Mouse (Mus musculus) heart, adult 10 weeks (tissue): ENCODE data around the gene Rdm1. TPM values are rescaled to one million over a fixed set of nuclear protein-coding genes. Genes with fewer than 3 reads are reported as not detected.

ENCODE experiments used
- polyA plus RNA-seq: library from polyadenylated mRNA; stranded (reverse); fragments of 350-450 nt; fragmentation: Illumina TruSeq; extraction: RNeasy Lipid Tissue Mini Kit (QIAGEN cat#74804); gene quantifications from one replicate; pipeline ENCODE4 v1.2.3, GENCODE M21; 2014; ENCODE audit warnings: low read depth, low replicate concordance

Rdm1 gene
- polyA plus RNA-seq: 54.8 TPM

DNA sequence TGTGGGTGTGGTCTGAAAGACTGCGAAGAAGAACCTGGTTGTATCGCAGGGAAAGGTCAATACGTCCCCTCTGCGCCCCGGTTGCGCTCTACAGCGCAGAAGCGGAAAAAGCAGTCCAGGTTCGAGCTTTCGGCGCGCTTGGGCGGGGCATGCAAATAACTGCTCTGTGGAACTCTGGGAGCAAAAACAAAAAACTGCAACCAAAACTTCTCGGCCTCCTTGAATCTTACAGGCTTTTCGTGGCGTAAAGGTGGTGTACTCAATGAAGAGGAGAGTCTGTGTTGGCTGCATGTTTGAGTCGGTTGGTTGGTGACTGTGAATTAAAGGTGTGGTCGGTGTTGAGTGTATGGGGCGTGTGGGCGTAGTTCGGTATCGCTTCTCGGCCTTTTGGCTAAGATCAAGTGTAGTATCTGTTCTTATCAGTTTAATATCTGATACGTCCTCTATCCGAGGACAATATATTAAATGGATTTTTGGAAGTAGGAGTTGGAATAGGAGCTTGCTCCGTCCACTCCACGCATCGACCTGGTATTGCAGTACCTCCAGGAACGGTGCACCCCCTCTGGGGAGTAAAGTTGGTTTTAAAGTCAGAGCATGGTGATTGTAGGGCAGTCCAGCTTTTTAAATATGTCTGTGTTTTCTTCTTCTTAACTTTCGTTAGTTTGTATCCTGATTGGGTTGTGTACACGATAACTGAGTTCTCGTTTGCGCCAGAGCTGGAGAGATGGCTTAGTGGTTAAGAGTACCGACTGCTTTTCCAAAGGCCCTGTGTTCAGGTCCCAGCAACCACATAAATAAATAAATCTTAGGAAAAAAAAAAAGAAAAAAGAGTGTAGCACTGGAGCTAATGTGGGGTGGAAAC, at the start of gene Rdm1:
TSS of gene Rdm1 (plus strand) at position 201 of the 862 bp plus-strand sequence.

DNA sequence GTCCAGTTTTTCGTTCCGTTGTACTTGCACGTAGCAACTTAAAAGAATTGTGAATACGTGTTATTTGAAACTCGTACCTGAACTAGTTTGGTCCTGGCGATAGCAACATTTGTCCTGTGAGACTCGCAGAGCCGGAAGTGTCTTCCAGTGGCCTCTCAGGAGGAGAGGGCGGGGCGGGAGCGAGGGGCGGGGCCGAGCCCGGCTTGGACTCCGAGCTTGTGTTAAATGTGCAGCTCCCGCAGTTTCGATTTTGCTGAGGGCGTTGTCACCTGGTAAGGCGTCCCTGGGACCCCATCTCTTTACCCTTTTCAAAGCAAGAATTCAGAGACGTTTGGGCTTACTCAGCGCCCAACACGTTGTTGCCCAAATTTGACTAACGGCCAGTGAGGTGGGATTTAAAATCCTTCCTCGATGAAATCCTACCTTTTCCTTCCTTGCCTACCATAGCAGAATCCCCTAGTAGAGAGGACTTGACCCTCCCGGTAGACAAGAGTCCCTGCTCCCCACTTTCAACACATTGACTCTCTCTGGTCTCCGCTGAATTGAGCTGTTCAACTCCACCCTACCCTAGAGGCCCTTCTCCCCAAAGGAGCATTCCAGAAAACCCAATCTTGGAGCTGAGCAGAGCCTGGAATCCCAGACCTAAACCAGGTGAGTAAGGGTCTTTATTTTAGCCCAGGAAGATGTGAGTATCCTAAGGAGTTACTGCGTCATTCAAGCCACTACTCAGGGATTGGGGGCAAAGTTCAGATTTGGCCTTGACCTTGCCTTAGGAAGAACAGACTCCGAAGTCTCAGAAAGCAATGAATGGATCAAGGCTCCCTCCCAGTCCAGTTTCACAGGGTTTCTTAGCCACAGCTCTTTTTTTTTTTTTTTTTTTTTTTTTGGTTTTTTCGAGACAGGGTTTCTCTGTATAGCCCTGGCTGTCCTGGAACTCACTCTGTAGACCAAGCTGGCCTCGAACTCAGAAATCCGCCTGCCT, 44.6 kb upstream of the Rdm1 start, which contains the start of gene Tmem106a:
TSS of gene Tmem106a (plus strand) at position 189 of the 982 bp plus-strand sequence.

DNA sequence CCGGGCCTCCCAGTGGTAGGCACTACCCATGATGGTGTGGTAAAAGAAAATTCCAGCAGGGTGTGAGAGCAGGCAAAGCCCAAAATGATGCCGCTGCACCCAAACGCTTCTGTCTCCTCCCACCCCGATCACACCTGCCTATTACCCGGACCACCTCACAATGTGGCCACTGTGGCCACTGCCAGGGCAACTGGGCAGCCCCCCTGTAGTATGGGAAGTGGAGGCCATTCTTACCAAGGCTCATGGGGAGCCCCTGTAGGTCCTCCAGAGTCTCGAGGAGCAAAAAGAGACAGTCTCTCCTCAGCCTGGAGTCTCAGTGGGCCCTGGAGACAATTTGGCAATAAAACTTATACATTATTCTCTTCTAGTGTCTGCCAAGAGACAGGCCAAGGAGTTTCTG, 27.8 kb upstream of the Rdm1 start, which contains the start of gene Gm11634:
TSS of gene Gm11634 (minus strand) at position 101 of the 400 bp plus-strand sequence.

DNA sequence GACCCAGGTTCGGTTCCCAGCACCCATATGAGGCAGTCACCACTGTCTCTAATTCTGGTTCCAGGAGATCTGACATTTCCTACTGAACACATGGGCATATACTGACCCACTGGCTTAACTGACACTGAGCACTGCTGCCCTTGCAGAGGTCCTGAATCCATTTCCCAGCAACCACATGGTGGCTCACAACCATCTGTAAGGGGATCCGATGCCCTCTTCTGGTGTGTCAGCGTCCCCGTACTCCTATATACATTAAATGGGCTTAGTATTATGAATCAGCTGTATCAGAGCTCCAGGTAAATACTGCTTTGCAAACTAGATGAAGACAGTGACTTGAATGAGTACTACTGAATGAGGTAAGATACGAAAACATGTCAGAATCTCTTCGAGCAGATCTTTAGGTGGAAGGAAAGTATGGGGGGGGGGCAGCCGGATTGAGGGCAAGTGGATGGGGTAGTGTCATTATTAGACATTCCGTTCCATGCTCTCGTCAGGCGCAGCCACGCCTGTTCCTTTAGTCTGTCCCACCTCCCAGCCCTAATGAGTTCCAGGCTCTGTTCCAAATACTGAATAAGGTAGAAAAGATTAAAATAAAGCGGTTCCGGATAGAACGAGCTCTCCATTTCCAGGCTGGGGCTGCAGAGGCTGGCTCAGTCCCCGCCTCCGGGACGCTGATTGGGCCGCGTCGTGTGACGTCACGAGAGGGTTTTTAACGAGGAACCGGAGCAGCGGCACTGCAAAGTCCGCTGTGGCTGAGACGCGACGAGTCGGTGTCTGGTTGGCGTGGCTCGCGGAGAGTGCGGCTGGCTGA, 38.0 kb downstream of the Rdm1 start, which contains the start of gene Arl4d:
TSS of gene Arl4d (plus strand) at position 717 of the 811 bp plus-strand sequence.

Other genes with a start within 250 kb of the Rdm1 start
- 46.6 TPM for gene Aarsd1, start 209.6 kb upstream of the Rdm1 start, polyA plus RNA-seq
- 2.9 TPM for gene Gm27029, start 202.4 kb upstream of the Rdm1 start, polyA plus RNA-seq
- gene Rundc1, start 202.1 kb upstream of the Rdm1 start, polyA plus RNA-seq: 9.5 TPM
- gene Ptges3l, start 201.9 kb upstream of the Rdm1 start, polyA plus RNA-seq: 71.9 TPM
- gene Rpl27, start 184.9 kb upstream of the Rdm1 start, polyA plus RNA-seq: 319 TPM
- 28.4 TPM for gene Ifi35, start 178.8 kb upstream of the Rdm1 start, polyA plus RNA-seq
- 7.1 TPM for gene Rnd2, start 162.2 kb upstream of the Rdm1 start, polyA plus RNA-seq
- 21.1 TPM for gene Vat1, start 161.0 kb upstream of the Rdm1 start, polyA plus RNA-seq
- gene Brca1, start 75.2 kb upstream of the Rdm1 start, polyA plus RNA-seq: not detected
- 100.0 TPM for gene Nbr1, start 75.0 kb upstream of the Rdm1 start, polyA plus RNA-seq
- 4.6 TPM for gene Tmem106a, start 45.0 kb upstream of the Rdm1 start, polyA plus RNA-seq
- not detected for gene Gm11634, start 27.9 kb upstream of the Rdm1 start, polyA plus RNA-seq
- 21.8 TPM for gene Arl4d, start 38.3 kb downstream of the Rdm1 start, polyA plus RNA-seq
- 12.0 TPM for gene Dhx8, start 105.7 kb downstream of the Rdm1 start, polyA plus RNA-seq
- 0.47 TPM for gene Etv4, start 158.2 kb downstream of the Rdm1 start, polyA plus RNA-seq